In genomic region chr15:101976641-101977040, GRCm38 (mm10) we compare ENCODE assay signal across 8 mouse cellular contexts. TPM values are rescaled to one million over a fixed set of nuclear protein-coding genes. Genes with fewer than 3 reads are reported as not detected.
A peak's percentile ranks its signal among the peaks of the same experiment; 100 is the strongest.
DNase-seq lines count a peak whose midpoint lies in the region; ATAC-seq and TF ChIP-seq lines count a peak whose summit lies in the region.

No protein-coding gene starts in this region.

- peaks cover 18% of the 10 kb centered on the region; the same call in 1 of the 2 replicates for H3K27me3 ChIP-seq in hindbrain, embryonic 13.5 days
- H3K27me3 ChIP-seq in liver, embryonic 13.5 days, result peaks cover 8% of the 10 kb centered on the region; the same call in 1 of the 2 replicates

- H3K27ac ChIP-seq in gastrocnemius, adult 2 months, result peak overlapping the region; percentile 96
- no peak overlapping the region for H3K27ac ChIP-seq in hindbrain, embryonic 13.5 days
- H3K27ac ChIP-seq in liver, embryonic 13.5 days, result peak overlapping the region; percentile 83

- peak overlapping the region; percentile 75 for H3K4me2 ChIP-seq in hindbrain, embryonic 13.5 days
- peak overlapping the region; percentile 83 for H3K4me2 ChIP-seq in liver, embryonic 13.5 days

- intact Hi-C loops in gastrocnemius, adult 2 months (cut with DNase I), result loop anchor here (10.0 kb wide), 1 partner anchor 752 kb away; the partner anchor contains the start of gene Grasp
- intact Hi-C loops in left cerebral cortex, postnatal 36 days (cut with DNase I), result no loop called here

- ATAC-seq in hindbrain, embryonic 13.5 days (ENCODE audit: low FRiP score), result no peak
- no peak for ATAC-seq in liver, embryonic 13.5 days (ENCODE audit: low read depth)

- peaks cover 18% of the 10 kb centered on the region for H3K4me1 ChIP-seq in hindbrain, embryonic 13.5 days (replicated peaks)
- H3K4me1 ChIP-seq in liver, embryonic 13.5 days (replicated peaks), result peaks cover 61% of the 10 kb centered on the region

- peak overlapping the region; percentile 72 for H3K9ac ChIP-seq in hindbrain, embryonic 13.5 days
- H3K9ac ChIP-seq in liver, embryonic 13.5 days, result peak overlapping the region; percentile 74

- H3K4me3 ChIP-seq in gastrocnemius, adult 2 months, result peak overlapping the region; percentile 70
- H3K4me3 ChIP-seq in hindbrain, embryonic 13.5 days, result no peak overlapping the region; the same call in 1 of the 2 replicates
- peak overlapping the region; percentile 52 for H3K4me3 ChIP-seq in liver, embryonic 13.5 days (replicated peaks)

- no peak for TF ChIP-seq CTCF in gastrocnemius, adult 2 months (IDR thresholded peaks at IDR 0.05)

- H3K36me3 ChIP-seq in hindbrain, embryonic 13.5 days, result no peaks in the 10 kb centered on the region
- H3K36me3 ChIP-seq in liver, embryonic 13.5 days, result no peaks in the 10 kb centered on the region

- WGBS in hindbrain, embryonic 13.5 days, result 55% methylated on average over 3 of the region's 3 CpGs
- WGBS in liver, embryonic 13.5 days (ENCODE audit: insufficient replicate concordance), result 53% methylated on average over 3 of the region's 3 CpGs

- DNase-seq in gastrocnemius, adult 2 months, result no peak
- DNase-seq in gastrocnemius, adult 18-20 months (ENCODE audit: low spot score), result no peak
- peak; percentile 58 for DNase-seq in adrenal gland, adult 8-10 months
- no peak for DNase-seq in liver, embryonic 13.5 days
- no peak for DNase-seq in left cerebral cortex, postnatal 36 days (ENCODE audit: low spot score in 2 of 2)
- DNase-seq in thymus, postnatal 0 days (ENCODE audit: low spot score), result no peak
- DNase-seq in cerebellum, adult 18-20 months, result no peak

- no peaks in the 10 kb centered on the region for H3K9me3 ChIP-seq in hindbrain, embryonic 13.5 days
- H3K9me3 ChIP-seq in liver, embryonic 13.5 days (replicated peaks), result no peaks in the 10 kb centered on the region

RNA-seq across cellular contexts. Expression of gene Krt78, which starts 22.6 kb away (rescaled TPM):
- total RNA-seq in gastrocnemius, adult 2 months (2021), result not detected
- not detected for total RNA-seq in gastrocnemius, adult 18-20 months (2021)
- total RNA-seq in adrenal gland, adult 8-10 months (2022), result not detected
- polyA plus RNA-seq in hindbrain, embryonic 13.5 days (2015; fragmentation: Nextera tagmentation; extraction: Ambion mirVana), result not detected in 2 replicates
- 0.03 TPM in 1 of 2 replicates, not detected in the other for polyA plus RNA-seq in liver, embryonic 13.5 days (2015; fragmentation: Nextera tagmentation; extraction: Ambion mirVana)
- total RNA-seq in left cerebral cortex, postnatal 36 days (2021), result not detected
- polyA plus RNA-seq in thymus, postnatal 0 days (2015; fragmentation: Nextera tagmentation; extraction: Ambion mirVana), result 0.43 and 0.50 TPM in 2 replicates

RNA-seq across cellular contexts. Expression of gene Krt8, which starts 27.6 kb away (rescaled TPM):
- total RNA-seq in gastrocnemius, adult 2 months (2021), result not detected
- under 1 TPM; 0.16 to 0.21 TPM for total RNA-seq in gastrocnemius, adult 18-20 months (2021)
- total RNA-seq in adrenal gland, adult 8-10 months (2022), result 1 to 10 TPM in 2 of 4 experiments, under 1 TPM in 2; 0.49 to 1.3 (median 0.77) TPM
- polyA plus RNA-seq in hindbrain, embryonic 13.5 days (2015; fragmentation: Nextera tagmentation; extraction: Ambion mirVana), result 4.0 and 6.2 TPM in 2 replicates
- 89.5 and 107 TPM in 2 replicates for polyA plus RNA-seq in liver, embryonic 13.5 days (2015; fragmentation: Nextera tagmentation; extraction: Ambion mirVana)
- not detected for total RNA-seq in left cerebral cortex, postnatal 36 days (2021)
- 1,106 and 1,123 TPM in 2 replicates for polyA plus RNA-seq in thymus, postnatal 0 days (2015; fragmentation: Nextera tagmentation; extraction: Ambion mirVana)

RNA-seq across cellular contexts. Expression of gene Krt79, which starts 36.5 kb away (rescaled TPM):
- total RNA-seq in gastrocnemius, adult 2 months (2021), result not detected
- total RNA-seq in gastrocnemius, adult 18-20 months (2021), result under 1 TPM in 1 of 2 experiments, not detected in 1; 0.28 TPM
- total RNA-seq in adrenal gland, adult 8-10 months (2022), result 1 to 10 TPM in 1 of 4 experiments, under 1 TPM in 3; 0.37 to 2.0 (median 0.57) TPM
- polyA plus RNA-seq in hindbrain, embryonic 13.5 days (2015; fragmentation: Nextera tagmentation; extraction: Ambion mirVana), result 0.12 and 0.23 TPM in 2 replicates
- polyA plus RNA-seq in liver, embryonic 13.5 days (2015; fragmentation: Nextera tagmentation; extraction: Ambion mirVana), result not detected in 2 replicates
- total RNA-seq in left cerebral cortex, postnatal 36 days (2021), result not detected
- polyA plus RNA-seq in thymus, postnatal 0 days (2015; fragmentation: Nextera tagmentation; extraction: Ambion mirVana), result 0.71 and 0.74 TPM in 2 replicates

RNA-seq across cellular contexts. Expression of gene Krt18, which starts 51.3 kb away (rescaled TPM):
- under 1 TPM in 1 of 2 experiments, not detected in 1; 0.33 TPM for total RNA-seq in gastrocnemius, adult 2 months (2021)
- 1 to 10 TPM in 1 of 2 experiments, under 1 TPM in 1; 0.48 to 1.1 TPM for total RNA-seq in gastrocnemius, adult 18-20 months (2021)
- total RNA-seq in adrenal gland, adult 8-10 months (2022), result 1 to 10 TPM; 1.3 to 2.4 (median 1.9) TPM
- 7.6 and 14.2 TPM in 2 replicates for polyA plus RNA-seq in hindbrain, embryonic 13.5 days (2015; fragmentation: Nextera tagmentation; extraction: Ambion mirVana)
- polyA plus RNA-seq in liver, embryonic 13.5 days (2015; fragmentation: Nextera tagmentation; extraction: Ambion mirVana), result 81.8 and 85.0 TPM in 2 replicates
- under 1 TPM in 1 of 2 experiments, not detected in 1; 0.22 TPM for total RNA-seq in left cerebral cortex, postnatal 36 days (2021)
- 1,281 and 1,324 TPM in 2 replicates for polyA plus RNA-seq in thymus, postnatal 0 days (2015; fragmentation: Nextera tagmentation; extraction: Ambion mirVana)

RNA-seq across cellular contexts. Expression of gene Krt4, which starts 52.1 kb away (rescaled TPM):
- total RNA-seq in gastrocnemius, adult 2 months (2021), result not detected
- total RNA-seq in gastrocnemius, adult 18-20 months (2021), result not detected
- total RNA-seq in adrenal gland, adult 8-10 months (2022), result not detected
- not detected in 2 replicates for polyA plus RNA-seq in hindbrain, embryonic 13.5 days (2015; fragmentation: Nextera tagmentation; extraction: Ambion mirVana)
- polyA plus RNA-seq in liver, embryonic 13.5 days (2015; fragmentation: Nextera tagmentation; extraction: Ambion mirVana), result 0.15 and 0.32 TPM in 2 replicates
- not detected for total RNA-seq in left cerebral cortex, postnatal 36 days (2021)
- polyA plus RNA-seq in thymus, postnatal 0 days (2015; fragmentation: Nextera tagmentation; extraction: Ambion mirVana), result 1.2 and 43.4 TPM in 2 replicates
